Mouse (Mus musculus) E14TG2a.4 (cell line): ENCODE data around the gene B830017H08Rik.

ENCODE experiments used
- CTCF ChIP-seq: conservative IDR thresholded peaks from 2 replicates; pipeline ENCODE4 v1.5.1; 2014; ENCODE audit warnings: low read length
- NANOG ChIP-seq: IDR thresholded peaks from 2 replicates; pipeline ENCODE4 v1.6.1; 2014; ENCODE audit warnings: borderline replicate concordance, low read length, mixed read lengths

GRCm38 (mm10) chr16:17842437-17842836 lies 9.5 kb downstream of the B830017H08Rik start:
- no peak for TF ChIP-seq CTCF
- no peak for TF ChIP-seq NANOG
